Mouse (Mus musculus): ENCODE measurements around the gene Morc2a.

GRCm38 (mm10) chr11:3615576-3615975 lies 33.4 kb upstream of the Morc2a start:
- TF ChIP-seq CTCF (IDR thresholded peaks at IDR 0.05; ENCODE audit: control insufficient read depth, insufficient read depth, insufficient replicate concordance, low read depth, low read length): no peak
- no peak for TF ChIP-seq POLR2A (IDR thresholded peaks at IDR 0.05; ENCODE audit: control insufficient read depth, low read depth, low read length)

All from testis, adult 2 months (tissue).